ENCODE assay signal across 8 mouse cellular contexts in genomic region chr3:97888168-97888901, GRCm38 (mm10). TPM values are rescaled to one million over a fixed set of nuclear protein-coding genes. Genes with fewer than 3 reads are reported as not detected.
A peak's percentile ranks its signal among the peaks of the same experiment; 100 is the strongest.
DNase-seq lines count a peak whose midpoint lies in the region; ATAC-seq and TF ChIP-seq lines count a peak whose summit lies in the region.

Gene Pde4dip (minus strand): TSS chr3:97888707.

- peak; percentile 90 for DNase-seq in cerebellum, adult 2 months
- DNase-seq in frontal cortex, adult 2 months (ENCODE audit: extremely low spot score in 1 of 2, low spot score in 1 of 2): peak; percentile 50 to 83
- peak; percentile 54 for DNase-seq in hindbrain, embryonic 11.5 days (ENCODE audit: low spot score)
- peak; percentile 75 to 84 for DNase-seq in left cerebral cortex, postnatal 36 days (ENCODE audit: low spot score in 2 of 2)

- under 1% methylated on average over 44 of the region's 44 CpGs for WGBS in cerebellum, adult 2 months
- 2% methylated on average over 44 of the region's 44 CpGs for WGBS in hindbrain, embryonic 11.5 days
- under 1% methylated on average over 42 of the region's 44 CpGs for WGBS in neural tube, embryonic 14.5 days

- no peak for TF ChIP-seq CTCF in cerebellum, adult 2 months (IDR thresholded peaks at IDR 0.05; ENCODE audit: borderline replicate concordance, insufficient read depth, low read depth, low read length)

- peaks cover 58% of the 10 kb centered on the region for H3K27me3 ChIP-seq in megakaryocyte, embryonic 14.5 days (replicated peaks)
- H3K27me3 ChIP-seq in cerebellum, adult 2 months (ENCODE audit: control insufficient read depth, insufficient read depth, low read length): no peaks in the 10 kb centered on the region
- H3K27me3 ChIP-seq in hindbrain, embryonic 11.5 days (ENCODE audit: control insufficient read depth, insufficient read depth, low read length): peaks cover 9% of the 10 kb centered on the region
- no peaks in the 10 kb centered on the region; the same call in 1 of the 2 replicates for H3K27me3 ChIP-seq in neural tube, embryonic 14.5 days (ENCODE audit: control insufficient read depth, insufficient read depth, low read length)

- H3K4me3 ChIP-seq in megakaryocyte, embryonic 14.5 days (replicated peaks): peak within 1 kb of the TSS; percentile 88
- peak within 1 kb of the TSS; percentile 96 for H3K4me3 ChIP-seq in cerebellum, adult 2 months (replicated peaks; ENCODE audit: insufficient read depth, low read depth, low read length)
- H3K4me3 ChIP-seq in hindbrain, embryonic 11.5 days (ENCODE audit: low read depth, low read length): peak within 1 kb of the TSS; percentile 52
- H3K4me3 ChIP-seq in neural tube, embryonic 14.5 days (ENCODE audit: low read depth, low read length): peak within 1 kb of the TSS; percentile 65

- peak within 1 kb of the TSS; percentile 94 for H3K27ac ChIP-seq in cerebellum, adult 2 months (ENCODE audit: insufficient read depth, low read length)
- H3K27ac ChIP-seq in hindbrain, embryonic 11.5 days (ENCODE audit: low read depth, low read length): no peak within 1 kb of the TSS
- peak within 1 kb of the TSS; percentile 87 for H3K27ac ChIP-seq in neural tube, embryonic 14.5 days (ENCODE audit: low read depth, low read length)

- peak; percentile 65; the same call in 1 of the 2 replicates for TF ChIP-seq POLR2A in cerebellum, adult 2 months (IDR thresholded peaks at IDR 0.05; ENCODE audit: borderline replicate concordance, insufficient read depth, low read length)

- ATAC-seq in megakaryocyte, adult 5-6 weeks (ENCODE audit: poor library complexity, severe bottlenecking): no peak
- ATAC-seq in hindbrain, embryonic 11.5 days (ENCODE audit: low FRiP score): peak; percentile 61
- peak; percentile 86 for ATAC-seq in neural tube, embryonic 14.5 days (ENCODE audit: low read depth)
- ATAC-seq in CD4-positive, CD25-positive, alpha-beta regulatory T cell, adult 4 months: no peak

- H3K9ac ChIP-seq in hindbrain, embryonic 11.5 days (ENCODE audit: low read depth, low read length): peak within 1 kb of the TSS; percentile 62
- H3K9ac ChIP-seq in neural tube, embryonic 14.5 days (replicated peaks; ENCODE audit: low read depth, low read length): peak within 1 kb of the TSS; percentile 87

- peak within 1 kb of the TSS; percentile 96 for H3K4me2 ChIP-seq in hindbrain, embryonic 11.5 days (replicated peaks; ENCODE audit: low read depth, low read length)
- peak within 1 kb of the TSS; percentile 72 for H3K4me2 ChIP-seq in neural tube, embryonic 14.5 days (ENCODE audit: low read depth, low read length)

- peaks cover 10% of the 10 kb centered on the region for H3K4me1 ChIP-seq in megakaryocyte, embryonic 14.5 days
- no peaks in the 10 kb centered on the region for H3K4me1 ChIP-seq in cerebellum, adult 2 months (ENCODE audit: control insufficient read depth, insufficient read depth, low read length)
- no peaks in the 10 kb centered on the region; the same call in 1 of the 2 replicates for H3K4me1 ChIP-seq in hindbrain, embryonic 11.5 days (replicated peaks; ENCODE audit: control insufficient read depth, insufficient read depth, low read length)
- 0 out of 2 replicates have a peak, but pooled peaks cover 2% of the 10 kb centered on the region for H3K4me1 ChIP-seq in neural tube, embryonic 14.5 days (ENCODE audit: control insufficient read depth, insufficient read depth, low read length)

- H3K9me3 ChIP-seq in megakaryocyte, embryonic 14.5 days: no peaks in the 10 kb centered on the region; the same call in 1 of the 2 replicates
- H3K9me3 ChIP-seq in hindbrain, embryonic 11.5 days (ENCODE audit: control insufficient read depth, low read length): no peaks in the 10 kb centered on the region
- no peaks in the 10 kb centered on the region for H3K9me3 ChIP-seq in neural tube, embryonic 14.5 days (ENCODE audit: control insufficient read depth, low read length)

- no peaks in the 10 kb centered on the region for H3K36me3 ChIP-seq in megakaryocyte, embryonic 14.5 days (replicated peaks; ENCODE audit: low read length)
- no peaks in the 10 kb centered on the region for H3K36me3 ChIP-seq in hindbrain, embryonic 11.5 days (ENCODE audit: control insufficient read depth, insufficient read depth, low read length)
- no peaks in the 10 kb centered on the region for H3K36me3 ChIP-seq in neural tube, embryonic 14.5 days (ENCODE audit: control insufficient read depth, insufficient read depth, low read length)

- intact Hi-C loops in left cerebral cortex, postnatal 36 days (cut with DNase I): loop anchor here (5.0 kb wide), 1 partner anchor 121 kb away; no protein-coding TSS in a partner anchor

RNA-seq across cellular contexts. Expression of gene Pde4dip, which starts in this region (rescaled TPM):
- 0.38 TPM in 1 of 2 replicates, not detected in the other for polyA plus RNA-seq in megakaryocyte, embryonic 14.5 days (2012; ENCODE audit: insufficient read depth, low replicate concordance)
- 7.5 and 7.9 TPM in 2 replicates for total RNA-seq in megakaryocyte, adult 5-6 weeks (2015)
- total RNA-seq in megakaryocyte, adult 5-6 weeks (2017): 10.9 and 14.4 TPM in 2 replicates
- 88.6 and 93.9 TPM in 2 replicates for polyA plus RNA-seq in cerebellum, adult 2 months (2012; rRNA removed)
- 108 and 109 TPM in 2 replicates for polyA plus RNA-seq in frontal cortex, adult 2 months (2012; rRNA removed)
- 27.5 and 35.5 TPM in 2 replicates for polyA plus RNA-seq in hindbrain, embryonic 11.5 days (2014; fragmentation: Nextera tagmentation; extraction: Ambion mirVana)
- 100 to 1,000 TPM; 209 to 247 TPM for total RNA-seq in left cerebral cortex, postnatal 36 days (2021)
- 75.8 and 87.1 TPM in 2 replicates for polyA plus RNA-seq in neural tube, embryonic 14.5 days (2014; fragmentation: Nextera tagmentation; extraction: Ambion mirVana)
- polyA plus RNA-seq in CD4-positive, CD25-positive, alpha-beta regulatory T cell, adult 4 months (2017; shearing (Covaris generic)): 10 to 100 TPM in 1 of 2 experiments, 1 to 10 TPM in 1; 7.5 to 10.3 TPM

Comparison
In these comparisons a context has a peak if more than half of its experiments do, and no peak if none do; other contexts are left out.
1. RNA of gene Pde4dip (total RNA-seq): 209 to 247 TPM in left cerebral cortex, postnatal 36 days; 7.5 to 14.4 TPM in megakaryocyte, adult 5-6 weeks; every median in the first group is over 10 times any median in the second.
2. ATAC-seq: peak in hindbrain, embryonic 11.5 days (single experiment) and neural tube, embryonic 14.5 days (single experiment); none in megakaryocyte, adult 5-6 weeks (single experiment) and CD4-positive, CD25-positive, alpha-beta regulatory T cell, adult 4 months (single experiment).
3. Peak in every context shown above with its lines, with median percentiles within 50 percentile points of each other: H3K4me3 ChIP-seq and DNase-seq.